In the genomic region with DNA sequence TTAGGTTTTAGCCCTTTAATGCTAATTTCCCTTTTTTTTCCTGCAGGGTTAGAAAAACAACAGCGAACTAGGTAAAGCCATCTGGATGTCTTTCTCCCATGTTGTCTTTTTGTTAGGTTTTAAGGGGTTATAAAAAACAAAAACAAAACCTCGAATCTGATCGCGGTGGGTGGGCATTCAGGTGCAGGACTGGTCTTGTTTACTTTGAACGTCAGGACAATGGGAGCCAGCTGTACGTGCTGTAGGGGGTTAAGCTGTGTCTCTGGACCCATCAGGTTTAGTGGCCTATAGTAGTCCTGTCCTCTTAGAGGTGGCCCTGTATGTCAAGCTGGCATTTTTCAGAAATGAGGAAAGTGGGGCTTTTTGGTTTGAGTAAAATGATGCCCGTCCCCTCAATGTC, we compare ENCODE assay signal across 9 mouse cellular contexts. TPM values are rescaled to one million over a fixed set of nuclear protein-coding genes. Genes with fewer than 3 reads are reported as not detected.
DNase-seq lines count a peak whose midpoint lies in the region; ATAC-seq and TF ChIP-seq lines count a peak whose summit lies in the region.
"Had no signal": no experiment of that assay in that cellular context is flagged by ENCODE, and none has a peak within 500 bp of the region (broad histone marks: within the 10 kb centered on the region; RNA-seq: fewer than 3 reads in every experiment).

No protein-coding gene starts in this region.

- 12% methylated on average over 7 of the region's 7 CpGs for WGBS in heart, embryonic 13.5 days
- 8% methylated on average over 7 of the region's 7 CpGs for WGBS in forebrain, embryonic 16.5 days
- WGBS in liver, embryonic 14.5 days (ENCODE audit: insufficient replicate concordance) = 10% methylated on average over 7 of the region's 7 CpGs

- TF ChIP-seq RAD21 in MEL (IDR thresholded peaks at IDR 0.05; ENCODE audit: low read depth, low read length) = no peak

- no peaks in the 10 kb centered on the region for H3K27me3 ChIP-seq in heart, embryonic 13.5 days (replicated peaks)
- no peaks in the 10 kb centered on the region for H3K27me3 ChIP-seq in MEL (ENCODE audit: control insufficient read depth in 1 of 2, insufficient read depth in 2 of 2, low read length in 2 of 2)
- H3K27me3 ChIP-seq in forebrain, embryonic 16.5 days (replicated peaks; ENCODE audit: control insufficient read depth, insufficient read depth, low read length) = no peaks in the 10 kb centered on the region
- H3K27me3 ChIP-seq in liver, embryonic 14.5 days (ENCODE audit: control insufficient read depth, insufficient read depth, low read length) = no peaks in the 10 kb centered on the region

- no peak for TF ChIP-seq EP300 in MEL (IDR thresholded peaks at IDR 0.05; ENCODE audit: low read depth in 1 of 2, low read length in 2 of 2)
- no peak for TF ChIP-seq EP300 in liver, embryonic 14.5 days (IDR thresholded peaks at IDR 0.05; ENCODE audit: low read depth)

- peaks cover 3% of the 10 kb centered on the region; the same call in 1 of the 2 replicates for H3K79me2 ChIP-seq in MEL (ENCODE audit: control insufficient read depth, insufficient read depth, low read length, poor library complexity)

- DNase-seq in heart, adult 18-20 months = no peak
- DNase-seq in MEL (ENCODE audit: low read depth, low spot score) (no peak), adipocyte (ENCODE audit: low spot score) (no peak)
- DNase-seq in liver, embryonic 14.5 days (ENCODE audit: low read depth in 3 of 3, low spot score in 3 of 3) = no peak
- DNase-seq in right cerebral cortex, postnatal 4 days = no peak
- DNase-seq in lung, adult 18-20 months = no peak

- no peak for ATAC-seq in heart, embryonic 13.5 days (ENCODE audit: extremely low read depth, insufficient number of reproducible peaks, low FRiP score, low TSS enrichment)
- no peak for ATAC-seq in forebrain, embryonic 16.5 days
- no peak for ATAC-seq in liver, embryonic 14.5 days (ENCODE audit: insufficient read depth)

- H3K36me3 ChIP-seq in heart, embryonic 13.5 days = no peaks in the 10 kb centered on the region
- peaks cover 0 to 11% of the 10 kb centered on the region in 2 experiments; a peak in 2 of 4 replicates for H3K36me3 ChIP-seq in MEL (ENCODE audit: control insufficient read depth in 1 of 2, insufficient read depth in 2 of 2, low read length in 2 of 2)
- no peaks in the 10 kb centered on the region for H3K36me3 ChIP-seq in forebrain, embryonic 16.5 days (ENCODE audit: control insufficient read depth, insufficient read depth)
- H3K36me3 ChIP-seq in liver, embryonic 14.5 days (replicated peaks; ENCODE audit: control insufficient read depth, insufficient read depth, low read depth) = peaks cover 10% of the 10 kb centered on the region

- H3K9ac ChIP-seq in heart, embryonic 13.5 days = peak overlapping the region; percentile 91
- no peak overlapping the region; the same call in 1 of the 2 replicates for H3K9ac ChIP-seq in MEL (ENCODE audit: control insufficient read depth, low read depth, low read length, poor library complexity, severe bottlenecking)
- peak overlapping the region; percentile 65 for H3K9ac ChIP-seq in forebrain, embryonic 16.5 days (replicated peaks; ENCODE audit: low read depth, low read length)
- H3K9ac ChIP-seq in liver, embryonic 14.5 days (replicated peaks) = peak overlapping the region; percentile 94

- no peak for TF ChIP-seq CTCF in MEL (IDR thresholded peaks at IDR 0.05 in 2 of 3, conservative IDR thresholded peaks at IDR 0.05 in 1 of 3; ENCODE audit: control insufficient read depth in 1 of 3, insufficient read depth in 1 of 3, low read depth in 2 of 3, low read length in 3 of 3, poor library complexity in 1 of 3, severe bottlenecking in 1 of 3)
- TF ChIP-seq CTCF in liver, embryonic 14.5 days (IDR thresholded peaks at IDR 0.05; ENCODE audit: low read depth) = no peak

- peak overlapping the region; percentile 89 for H3K4me3 ChIP-seq in heart, embryonic 13.5 days
- peak overlapping the region; percentile 87 to 90 for H3K4me3 ChIP-seq in MEL (ENCODE audit: control insufficient read depth in 1 of 2, insufficient read depth in 1 of 2, low read depth in 2 of 2, low read length in 2 of 2)
- peak overlapping the region; percentile 80 for H3K4me3 ChIP-seq in forebrain, embryonic 16.5 days (replicated peaks; ENCODE audit: low read length)
- H3K4me3 ChIP-seq in liver, embryonic 14.5 days (ENCODE audit: insufficient read depth in 1 of 2, low read depth in 2 of 2, low read length in 2 of 2) = peak overlapping the region; percentile 92 to 98

- H3K27ac ChIP-seq in heart, embryonic 13.5 days (replicated peaks) = peak overlapping the region; percentile 97
- H3K27ac ChIP-seq in MEL (ENCODE audit: control insufficient read depth, low read depth, low read length) = no peak overlapping the region
- H3K27ac ChIP-seq in forebrain, embryonic 16.5 days (ENCODE audit: low read length) = no peak overlapping the region
- H3K27ac ChIP-seq in liver, embryonic 14.5 days = peak overlapping the region; percentile 86

- H3K4me2 ChIP-seq in heart, embryonic 13.5 days = peak overlapping the region; percentile 95
- H3K4me2 ChIP-seq in forebrain, embryonic 16.5 days (ENCODE audit: low read length) = peak overlapping the region; percentile 79
- peak overlapping the region; percentile 100 for H3K4me2 ChIP-seq in liver, embryonic 14.5 days (ENCODE audit: low read depth)

- TF ChIP-seq POLR2A in MEL (IDR thresholded peaks at IDR 0.05; ENCODE audit: control insufficient read depth in 1 of 2, insufficient read depth in 1 of 2, low read depth in 1 of 2, low read length in 2 of 2, poor library complexity in 1 of 2) = no peak

- peaks cover 33% of the 10 kb centered on the region for H3K4me1 ChIP-seq in heart, embryonic 13.5 days
- H3K4me1 ChIP-seq in MEL (ENCODE audit: control insufficient read depth in 1 of 2, insufficient read depth in 2 of 2, low read length in 2 of 2) = peaks cover 5 to 17% of the 10 kb centered on the region in 2 experiments
- H3K4me1 ChIP-seq in forebrain, embryonic 16.5 days (replicated peaks; ENCODE audit: control insufficient read depth, insufficient read depth, low read length) = peaks cover 18% of the 10 kb centered on the region
- peaks cover 20 to 31% of the 10 kb centered on the region in 2 experiments for H3K4me1 ChIP-seq in liver, embryonic 14.5 days (replicated peaks; ENCODE audit: control insufficient read depth in 2 of 2, insufficient read depth in 2 of 2, low read length in 1 of 2)

- no peaks in the 10 kb centered on the region for H3K9me3 ChIP-seq in heart, embryonic 13.5 days
- H3K9me3 ChIP-seq in MEL (replicated peaks; ENCODE audit: insufficient read depth, low read length) = no peaks in the 10 kb centered on the region
- H3K9me3 ChIP-seq in forebrain, embryonic 16.5 days (ENCODE audit: control insufficient read depth, low read length) = no peaks in the 10 kb centered on the region
- H3K9me3 ChIP-seq in liver, embryonic 14.5 days (ENCODE audit: control insufficient read depth, low read length) = no peaks in the 10 kb centered on the region

TF ChIP-seq in MEL, 35 proteins besides CTCF, POLR2A, EP300 and RAD21:
- TF ChIP-seq MYB (IDR thresholded peaks at IDR 0.05; ENCODE audit: low read depth, low read length) (no peak), ZNF384 (IDR thresholded peaks at IDR 0.05; ENCODE audit: low read depth, low read length) (peak; percentile 38)

RNA-seq across cellular contexts. Expression of gene Serinc5, which starts 1.0 kb away (rescaled TPM):
- 9.4 and 10.4 TPM in 2 replicates for polyA plus RNA-seq in heart, embryonic 13.5 days (2015; fragmentation: Nextera tagmentation; extraction: Ambion mirVana)
- 10 to 100 TPM; 10.2 to 12.4 TPM for total RNA-seq in heart, adult 18-20 months (2021)
- total RNA-seq in MEL (2012; rRNA removed) = 3.9 and 4.0 TPM in 2 replicates
- polyA plus RNA-seq in MEL (2012; ENCODE audit: insufficient read depth in 1 of 2, insufficient read length in 2 of 2, low read depth in 1 of 2, low replicate concordance in 2 of 2, missing spikeins in 1 of 2) = 1 to 10 TPM in 1 of 2 experiments, not detected in 1; 8.8 TPM
- 21.6 and 28.8 TPM in 2 replicates for polyA plus RNA-seq in forebrain, embryonic 16.5 days (2015; fragmentation: Nextera tagmentation; extraction: Ambion mirVana)
- polyA plus RNA-seq in liver, embryonic 14.5 days (2012; rRNA removed) = 15.2 and 17.9 TPM in 2 replicates
- 14.2 and 16.8 TPM in 2 replicates for polyA plus RNA-seq in liver, embryonic 14.5 days (2014; fragmentation: Nextera tagmentation; extraction: Ambion mirVana)

RNA-seq across cellular contexts. Expression of gene Spz1, which starts 35.9 kb away (rescaled TPM):
- not detected in 2 replicates for polyA plus RNA-seq in heart, embryonic 13.5 days (2015; fragmentation: Nextera tagmentation; extraction: Ambion mirVana)
- total RNA-seq in heart, adult 18-20 months (2021) = not detected
- not detected in 2 replicates for total RNA-seq in MEL (2012; rRNA removed)
- polyA plus RNA-seq in MEL (2012; ENCODE audit: insufficient read depth in 1 of 2, insufficient read length in 2 of 2, low read depth in 1 of 2, low replicate concordance in 2 of 2, missing spikeins in 1 of 2) = not detected
- polyA plus RNA-seq in forebrain, embryonic 16.5 days (2015; fragmentation: Nextera tagmentation; extraction: Ambion mirVana) = not detected in 2 replicates
- polyA plus RNA-seq in liver, embryonic 14.5 days (2012; rRNA removed) = not detected in 2 replicates
- polyA plus RNA-seq in liver, embryonic 14.5 days (2014; fragmentation: Nextera tagmentation; extraction: Ambion mirVana) = not detected in 2 replicates
- total RNA-seq: neutrophil, adult 5-6 weeks had no signal

Comparison
In these comparisons a context has a peak if more than half of its experiments do, and no peak if none do; other contexts are left out.
1. H3K27ac ChIP-seq: peak in heart, embryonic 13.5 days (single experiment) and liver, embryonic 14.5 days (single experiment); none in MEL (single experiment) and forebrain, embryonic 16.5 days (single experiment).
2. Peak in every context shown above with its lines, with median percentiles within 50 percentile points of each other: H3K4me2 ChIP-seq and H3K4me3 ChIP-seq.